Mouse (Mus musculus) spleen, adult 2 months (tissue): ENCODE measurements around the gene Supt6. TPM values are rescaled to one million over a fixed set of nuclear protein-coding genes. Genes with fewer than 3 reads are reported as not detected.

Experiments used
- DNase-seq, 2 experiments: peaks; one replicate each; pipeline versions ENCODE4 v3.0.0 to v3.0.0-alpha.2; 2012 to 2021; ENCODE audit warnings: low spot score in 2 of 2, low read depth in 1 of 2
- H3K27ac ChIP-seq: fragments of 200-500 bp; 2 replicates; pipeline ENCODE4 v1.5.1; 2012; ENCODE audit warnings: low read length, inconsistent platforms; ENCODE audit not compliant: insufficient read depth
- H3K27me3 ChIP-seq: fragments of 200-500 bp; 2 replicates; pipeline ENCODE4 v1.6.1; 2012; ENCODE audit warnings: mild to moderate bottlenecking, moderate library complexity, low read length, inconsistent platforms; ENCODE audit not compliant: control insufficient read depth, insufficient read depth
- H3K36me3 ChIP-seq: fragments of 200-500 bp; 2 replicates; pipeline ENCODE4 v1.6.1; 2012; ENCODE audit warnings: mild to moderate bottlenecking, low read length, inconsistent platforms; ENCODE audit not compliant: control insufficient read depth, insufficient read depth
- H3K4me1 ChIP-seq: fragments of 200-500 bp; 2 replicates; pipeline ENCODE4 v1.6.1; 2011; ENCODE audit warnings: inconsistent platforms; ENCODE audit not compliant: control insufficient read depth, insufficient read depth, insufficient read length
- H3K4me3 ChIP-seq: fragments of 200-500 bp; 2 replicates; pipeline ENCODE4 v1.5.1; 2011; ENCODE audit warnings: mild to moderate bottlenecking, inconsistent platforms; ENCODE audit not compliant: insufficient read depth, insufficient read length; ENCODE audit errors: extremely low read depth
- CTCF ChIP-seq: fragments of 200-500 bp; IDR thresholded peaks from 2 replicates; pipeline ENCODE4 v1.5.1; 2011; ENCODE audit warnings: mild to moderate bottlenecking, inconsistent platforms; ENCODE audit not compliant: insufficient read depth, insufficient read length, insufficient replicate concordance; ENCODE audit errors: extremely low read depth
- POLR2A ChIP-seq: fragments of 200-500 bp; IDR thresholded peaks from 2 replicates; pipeline ENCODE4 v1.6.1; 2011; ENCODE audit warnings: low read depth, low read length, inconsistent platforms
- WGBS: fragments of 180-500 bp; shearing (Covaris S2); methylation state at CpG from one replicate; pipeline ENCODE4 v1.1.7; 2018; 5-methylcytosine and 5-hydroxymethylcytosine counted together
- polyA plus RNA-seq: library from polyadenylated mRNA; depleted of rRNA; stranded (reverse); fragments of >200 nt; gene quantifications from 2 replicates; pipeline ENCODE4 v1.2.3, GENCODE M21; 2012

Supt6 gene
- polyA plus RNA-seq, 1 experiment: 20.2 TPM

DNA sequence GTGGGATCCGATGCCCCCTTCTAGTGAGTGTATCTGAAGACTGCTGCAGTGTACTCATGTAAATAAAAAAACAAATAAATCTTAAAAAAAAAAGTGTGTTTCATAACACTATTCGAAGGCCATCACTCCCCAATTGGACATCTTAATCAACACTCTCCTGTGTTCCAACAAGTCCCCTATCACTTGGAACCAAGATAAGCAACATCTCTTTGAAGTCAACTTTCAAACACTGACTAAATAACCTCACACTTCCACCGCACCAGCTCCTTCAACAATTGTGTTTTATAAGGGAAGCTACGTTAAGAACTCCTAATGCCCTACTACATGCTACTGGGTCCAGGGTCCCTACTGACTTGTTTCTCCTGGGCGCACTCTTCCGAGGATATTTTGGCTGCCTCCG lies 63.3 kb downstream of the Supt6 start:
- Histone ChIP-seq H3K36me3 (peaks cover 18% of the 10 kb centered on the region), H3K27ac (no peak overlapping the region), H3K4me3 (peak overlapping the region; percentile 28; the same call in 1 of the 2 replicates), H3K27me3 (peaks cover 1% of the 10 kb centered on the region; the same call in 1 of the 2 replicates), H3K4me1 (peaks cover 5% of the 10 kb centered on the region; the same call in 1 of the 2 replicates)
- no peak for TF ChIP-seq POLR2A
- no peak for TF ChIP-seq CTCF
- 6% methylated on average over 7 of the region's 7 CpGs for WGBS
- no peak for DNase-seq

GRCm38 (mm10) chr11:78181830-78182357 lies 63.9 kb downstream of the Supt6 start:
- Histone ChIP-seq H3K4me3 (no peak overlapping the region), H3K27me3 (no peaks in the 10 kb centered on the region), H3K4me1 (peaks cover 5% of the 10 kb centered on the region; the same call in 1 of the 2 replicates), H3K36me3 (peaks cover 18% of the 10 kb centered on the region), H3K27ac (no peak overlapping the region)
- 63% methylated on average over 2 of the region's 2 CpGs for WGBS
- no peak for TF ChIP-seq CTCF
- TF ChIP-seq POLR2A: no peak
- no peak for DNase-seq

- Histone ChIP-seq H3K27ac (no peak overlapping the region), H3K4me3 (no peak overlapping the region), H3K4me1 (peaks cover 8% of the 10 kb centered on the region), H3K27me3 (no peaks in the 10 kb centered on the region), H3K36me3 (peaks cover 18% of the 10 kb centered on the region)
- no peak for DNase-seq
- WGBS: 85% methylated on average over 6 of the region's 6 CpGs
- TF ChIP-seq CTCF: no peak
Observed at GRCm38 (mm10) chr11:78180081-78180761, 65.6 kb downstream of the Supt6 start.

DNA sequence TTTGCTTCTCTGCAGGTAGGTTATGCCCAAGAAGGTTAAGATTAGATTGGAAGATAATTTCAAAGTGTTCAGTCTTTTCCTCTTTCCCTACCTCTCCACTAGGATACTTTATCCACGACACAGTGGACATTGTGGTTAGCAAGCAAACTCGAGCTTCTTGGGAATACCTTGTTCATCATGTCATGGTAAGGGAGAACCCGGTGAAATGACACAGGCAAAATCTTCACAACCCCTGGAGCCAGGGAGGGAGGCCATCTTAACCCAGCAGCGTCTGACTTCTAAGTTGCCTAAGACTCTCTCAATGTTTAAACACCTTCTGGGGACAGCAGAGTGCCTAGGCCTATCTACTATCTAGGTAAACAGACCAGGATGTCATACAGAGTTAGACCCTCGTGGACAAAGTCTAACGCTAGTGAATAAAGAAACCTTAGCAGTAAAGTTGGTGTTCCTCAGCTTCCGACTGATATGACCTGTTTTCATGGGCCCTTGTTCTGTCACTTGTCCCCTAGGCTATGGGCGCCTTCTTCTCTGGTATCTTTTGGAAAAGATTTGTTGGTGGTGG lies 66.3 kb downstream of the Supt6 start:
- H3K4me1 ChIP-seq: peaks cover 8% of the 10 kb centered on the region
- no peak overlapping the region for H3K27ac ChIP-seq
- WGBS: 55% methylated on average over 8 of the region's 8 CpGs
- TF ChIP-seq POLR2A (no peak), CTCF (no peak)
- DNase-seq: no peak
- peaks cover 18% of the 10 kb centered on the region for H3K36me3 ChIP-seq
- no peaks in the 10 kb centered on the region for H3K27me3 ChIP-seq
- H3K4me3 ChIP-seq: no peak overlapping the region

DNA sequence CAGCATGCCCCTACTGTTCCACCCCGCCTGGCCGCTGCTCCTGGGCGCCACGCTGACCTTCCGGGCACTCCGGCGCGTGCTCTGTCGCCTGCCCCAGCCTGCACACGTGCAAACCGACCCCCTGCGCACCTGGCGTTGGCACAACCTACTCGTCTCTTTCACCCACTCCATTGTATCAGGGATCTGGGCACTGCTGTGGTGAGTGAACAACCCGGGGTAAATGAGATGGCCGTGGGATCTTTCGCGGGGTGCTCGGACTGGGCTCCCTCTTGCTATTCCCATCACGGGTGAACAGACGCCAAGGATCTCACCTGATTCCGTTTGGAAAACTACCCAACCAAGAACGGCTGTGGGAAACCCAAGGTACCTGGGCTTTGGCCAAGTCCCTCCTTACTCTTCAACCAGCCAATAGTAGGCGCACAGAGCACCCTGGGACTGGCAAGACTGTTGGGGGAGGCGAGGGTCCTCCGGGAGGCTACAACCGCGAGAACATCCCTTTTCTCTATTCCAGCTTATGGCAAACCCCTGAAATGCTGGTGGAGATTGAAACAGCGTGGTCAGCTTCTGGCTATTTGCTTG lies 66.8 kb downstream of the Supt6 start:
- H3K4me3 ChIP-seq: peak overlapping the region; percentile 55
- H3K4me1 ChIP-seq: peaks cover 8% of the 10 kb centered on the region
- 4% methylated on average over 29 of the region's 29 CpGs for WGBS
- no peaks in the 10 kb centered on the region for H3K27me3 ChIP-seq
- peak overlapping the region; percentile 73 for H3K27ac ChIP-seq
- DNase-seq: no peak
- peaks cover 18% of the 10 kb centered on the region for H3K36me3 ChIP-seq
- TF ChIP-seq CTCF: no peak

- H3K4me3 ChIP-seq: peak overlapping the region; percentile 92
- peaks cover 8% of the 10 kb centered on the region for H3K4me1 ChIP-seq
- H3K36me3 ChIP-seq: peaks cover 18% of the 10 kb centered on the region
- peak overlapping the region; percentile 96 for H3K27ac ChIP-seq
- H3K27me3 ChIP-seq: no peaks in the 10 kb centered on the region
- WGBS: under 1% methylated on average over 77 of the region's 84 CpGs
- peak; percentile 71 to 89 for DNase-seq
- no peak for TF ChIP-seq POLR2A
- peak; percentile 94 for TF ChIP-seq CTCF
Observed at GRCm38 (mm10) chr11:78177903-78178858, 67.6 kb downstream of the Supt6 start.
